Mouse (Mus musculus): ENCODE measurements at regions not wholly inside any gene's neighbourhood (a gene's known extent, or its start where the extent isn't known, plus 50 kb on each side); places are given as distances from the start of the nearest gene placed in this dataset.

- TF ChIP-seq CTCF (IDR thresholded peaks at IDR 0.05; ENCODE audit: extremely low read depth, insufficient read depth, insufficient read length, insufficient replicate concordance) (no peak), POLR2A (IDR thresholded peaks at IDR 0.05; ENCODE audit: low read depth, low read length) (no peak)
Observed at GRCm38 (mm10) chr10:39246984-39247383, 83.4 kb upstream of the Ccn6 start.
